Mouse (Mus musculus): Measurements from ENCODE around the gene Krt83.

- TF ChIP-seq CTCF (IDR thresholded peaks at IDR 0.05; ENCODE audit: control insufficient read depth, insufficient read depth, insufficient replicate concordance, low read depth, low read length), result no peak
- no peak for TF ChIP-seq POLR2A (IDR thresholded peaks at IDR 0.05; ENCODE audit: control insufficient read depth, low read depth, low read length)
Observed at GRCm38 (mm10) chr15:101438555-101438954, 52.8 kb downstream of the Krt83 start, which contains the start of gene Krt87.

Data from testis, adult 2 months (tissue).